Mouse (Mus musculus) lung, postnatal 0 days (tissue): ENCODE data around the gene Ptp4a2.

ENCODE experiments used
- CTCF ChIP-seq: IDR thresholded peaks from 2 replicates; pipeline ENCODE4 v1.5.1; 2016; ENCODE audit warnings: antibody characterized with exemption, mild to moderate bottlenecking
- EP300 ChIP-seq: IDR thresholded peaks from 2 replicates; pipeline ENCODE4 v1.6.1; 2016; ENCODE audit warnings: antibody characterized with exemption, mild to moderate bottlenecking, control low read depth

DNA sequence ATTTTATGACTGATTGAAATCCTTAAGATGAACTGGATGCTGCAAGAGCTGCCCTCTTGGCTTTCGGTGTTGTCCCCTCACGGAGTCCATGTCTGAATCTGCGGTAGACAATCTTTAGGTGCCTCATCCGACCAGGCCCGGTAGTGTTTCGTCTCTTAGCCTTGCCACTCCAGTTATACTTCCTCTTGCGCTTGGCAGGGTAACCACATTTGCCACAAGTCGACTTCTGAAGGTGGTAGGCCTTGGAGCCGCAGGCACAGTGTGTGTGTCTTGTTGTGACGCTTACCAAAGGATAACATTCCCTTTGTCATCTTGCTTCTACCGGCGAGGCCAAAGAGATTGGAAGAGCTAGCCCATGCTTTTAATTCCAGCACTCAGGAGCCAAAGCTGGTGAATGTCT lies 49.4 kb upstream of the Ptp4a2 start:
- TF ChIP-seq CTCF, result no peak
- no peak for TF ChIP-seq EP300
